Mouse (Mus musculus): ENCODE data around the gene Pdcl2. TPM values are rescaled to one million over a fixed set of nuclear protein-coding genes. Genes with fewer than 3 reads are reported as not detected.

Pdcl2 gene
- polyA plus RNA-seq, 1 experiment from 2014 or later, result not detected

DNA sequence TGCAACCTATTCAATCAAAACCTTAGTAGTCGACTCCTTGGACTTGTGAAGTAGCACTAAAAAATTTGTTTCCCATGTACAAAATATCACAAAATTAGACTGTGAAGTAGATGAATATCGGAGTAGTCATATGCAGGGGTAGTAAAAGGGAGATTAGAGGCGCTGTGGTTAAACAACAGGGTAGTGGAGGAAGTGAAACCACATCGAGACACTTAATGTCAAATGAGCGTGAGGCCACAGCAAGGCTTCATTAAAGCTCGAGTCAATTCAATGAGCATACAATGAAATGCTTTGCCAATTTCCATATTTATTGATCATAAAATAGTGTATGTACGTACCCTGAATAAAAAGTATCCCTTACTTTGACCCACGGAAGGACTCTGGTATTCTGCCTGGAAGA is 6.1 kb upstream of the Pdcl2 start:
- H3K4me2 ChIP-seq, result no peak overlapping the region
- H3K9me3 ChIP-seq (replicated peaks), result no peaks in the 10 kb centered on the region
- no peak overlapping the region for H3K9ac ChIP-seq
- no peaks in the 10 kb centered on the region for H3K27me3 ChIP-seq
- no peaks in the 10 kb centered on the region for H3K36me3 ChIP-seq (replicated peaks)
- no peak overlapping the region for H3K27ac ChIP-seq (replicated peaks)
- no peaks in the 10 kb centered on the region for H3K4me1 ChIP-seq (replicated peaks)
- 29% methylated on average over 8 of the region's 8 CpGs for WGBS (ENCODE audit: insufficient replicate concordance)
- ATAC-seq (ENCODE audit: insufficient read depth), result no peak
- H3K4me3 ChIP-seq (replicated peaks), result no peak overlapping the region

DNA sequence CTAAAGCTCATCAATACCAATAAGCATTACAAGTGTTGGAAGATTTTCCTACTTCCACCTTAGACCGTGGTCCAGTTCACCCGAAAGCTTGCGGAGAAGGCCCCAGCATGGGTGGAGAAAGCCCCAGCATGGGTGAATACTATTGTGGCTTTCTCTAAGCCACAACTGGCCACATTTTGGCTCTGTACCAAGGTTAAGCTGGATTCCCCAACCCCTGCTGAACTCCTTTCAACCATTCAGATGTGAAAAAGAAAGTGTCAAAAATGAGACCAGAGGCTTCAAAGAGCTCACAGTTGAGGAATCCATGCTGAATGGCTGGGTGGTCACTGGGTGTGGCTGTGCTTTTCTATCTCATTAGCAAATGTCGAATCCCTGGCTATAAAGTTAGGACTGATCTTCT is 2.9 kb upstream of the Pdcl2 start:
- H3K27ac ChIP-seq (replicated peaks), result no peak overlapping the region
- H3K36me3 ChIP-seq (replicated peaks), result no peaks in the 10 kb centered on the region
- WGBS (ENCODE audit: insufficient replicate concordance), result 68% methylated on average over 4 of the region's 4 CpGs
- H3K4me3 ChIP-seq (replicated peaks), result no peak overlapping the region
- no peak for ATAC-seq (ENCODE audit: insufficient read depth)
- H3K27me3 ChIP-seq, result no peaks in the 10 kb centered on the region
- no peak overlapping the region for H3K9ac ChIP-seq
- no peak overlapping the region for H3K4me2 ChIP-seq
- H3K4me1 ChIP-seq (replicated peaks), result no peaks in the 10 kb centered on the region
- H3K9me3 ChIP-seq (replicated peaks), result no peaks in the 10 kb centered on the region

GRCm38 (mm10) chr5:76327296-76327695 is 3.7 kb downstream of the Pdcl2 start:
- Histone ChIP-seq H3K36me3 (replicated peaks) (no peaks in the 10 kb centered on the region), H3K4me2 (no peak overlapping the region), H3K4me3 (replicated peaks) (no peak overlapping the region), H3K9ac (no peak overlapping the region), H3K27ac (replicated peaks) (no peak overlapping the region), H3K9me3 (replicated peaks) (no peaks in the 10 kb centered on the region), H3K27me3 (no peaks in the 10 kb centered on the region), H3K4me1 (replicated peaks) (no peaks in the 10 kb centered on the region)
- ATAC-seq (ENCODE audit: insufficient read depth), result no peak
- 53% methylated on average over 2 of the region's 2 CpGs for WGBS (ENCODE audit: insufficient replicate concordance)

- no peak overlapping the region for H3K27ac ChIP-seq (replicated peaks)
- no peaks in the 10 kb centered on the region for H3K27me3 ChIP-seq
- H3K4me3 ChIP-seq (replicated peaks), result no peak overlapping the region
- whole genome bisulfite sequencing (ENCODE audit: insufficient replicate concordance), result 70% methylated on average over 4 of the region's 4 CpGs
- no peak for ATAC-seq (ENCODE audit: insufficient read depth)
- no peak overlapping the region for H3K9ac ChIP-seq
- no peak overlapping the region for H3K4me2 ChIP-seq
- no peaks in the 10 kb centered on the region for H3K4me1 ChIP-seq (replicated peaks)
- H3K9me3 ChIP-seq (replicated peaks), result no peaks in the 10 kb centered on the region
- H3K36me3 ChIP-seq (replicated peaks), result no peaks in the 10 kb centered on the region
Measured at GRCm38 (mm10) chr5:76325113-76325512, 5.8 kb downstream of the Pdcl2 start.

DNA sequence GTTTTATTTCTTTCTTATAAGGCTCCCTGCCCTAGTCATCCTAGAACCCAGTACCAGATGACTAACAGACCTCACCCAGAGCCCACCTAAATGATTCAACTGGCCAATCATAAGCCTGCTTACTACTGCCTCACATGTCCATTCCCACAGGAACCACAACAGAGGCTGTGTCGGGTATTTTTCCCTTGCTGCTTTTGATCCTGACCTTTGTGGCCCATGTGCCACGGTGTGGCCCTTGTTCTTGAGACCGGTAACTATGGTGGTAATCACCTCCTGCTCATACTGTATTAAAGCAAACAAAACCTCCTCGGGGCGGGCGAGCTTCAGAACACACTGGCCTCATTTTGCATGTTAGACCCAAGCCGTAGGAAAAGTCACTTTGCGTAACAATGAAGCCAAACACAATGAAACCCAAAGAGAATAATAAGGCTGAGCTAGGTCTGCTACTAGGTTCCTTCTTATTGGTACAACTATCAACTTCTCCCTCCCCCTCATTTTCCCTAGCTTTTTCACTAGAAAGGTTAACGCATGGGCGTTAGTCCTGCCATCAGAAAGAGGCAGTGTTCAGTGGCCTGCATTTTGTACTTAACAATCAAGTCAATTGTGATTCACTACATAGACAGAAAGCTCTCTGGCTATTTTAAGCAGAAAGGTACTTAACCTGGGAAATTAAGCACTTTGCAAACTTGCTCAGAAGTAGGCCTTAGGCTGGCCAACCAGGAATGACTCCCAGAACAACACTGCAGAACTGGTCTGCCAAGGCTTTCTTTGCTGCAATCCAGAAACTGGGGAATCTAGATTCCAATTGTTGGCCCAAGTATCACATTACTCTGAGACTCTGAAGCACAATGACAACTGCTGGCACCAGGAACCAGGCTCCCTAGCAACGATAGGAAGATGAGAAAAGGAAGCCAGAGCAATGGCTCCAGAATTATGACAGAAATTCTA is 9.4 kb downstream of the Pdcl2 start:
- H3K36me3 ChIP-seq (replicated peaks), result no peaks in the 10 kb centered on the region
- no peak overlapping the region for H3K27ac ChIP-seq (replicated peaks)

GRCm38 (mm10) chr5:76308206-76308605 is 22.8 kb downstream of the Pdcl2 start:
- peaks cover 29% of the 10 kb centered on the region for H3K27me3 ChIP-seq
- H3K27ac ChIP-seq (replicated peaks), result no peak overlapping the region
- H3K4me1 ChIP-seq (replicated peaks), result peaks cover 15% of the 10 kb centered on the region
- ATAC-seq (ENCODE audit: insufficient read depth), result no peak
- no peak overlapping the region for H3K4me3 ChIP-seq (replicated peaks)
- no peak overlapping the region for H3K4me2 ChIP-seq
- no peaks in the 10 kb centered on the region for H3K36me3 ChIP-seq (replicated peaks)
- no peaks in the 10 kb centered on the region for H3K9me3 ChIP-seq (replicated peaks)
- WGBS (ENCODE audit: insufficient replicate concordance), result 49% methylated on average over 2 of the region's 2 CpGs
- no peak overlapping the region for H3K9ac ChIP-seq

More for the DNA sequence above, 9.4 kb downstream of the Pdcl2 start:
- Histone ChIP-seq H3K9me3 (replicated peaks) (no peaks in the 10 kb centered on the region), H3K4me3 (replicated peaks) (no peak overlapping the region), H3K9ac (no peak overlapping the region), H3K4me1 (replicated peaks) (no peaks in the 10 kb centered on the region), H3K4me2 (no peak overlapping the region), H3K27me3 (no peaks in the 10 kb centered on the region)
- no peak for ATAC-seq (ENCODE audit: insufficient read depth)
- WGBS (ENCODE audit: insufficient replicate concordance), result 61% methylated on average over 11 of the region's 11 CpGs

GRCm38 (mm10) chr5:76306261-76306660 is 24.7 kb downstream of the Pdcl2 start:
- Histone ChIP-seq H3K4me2 (no peak overlapping the region), H3K27me3 (peaks cover 28% of the 10 kb centered on the region), H3K4me3 (replicated peaks) (no peak overlapping the region), H3K4me1 (replicated peaks) (peaks cover 16% of the 10 kb centered on the region), H3K9ac (no peak overlapping the region), H3K9me3 (replicated peaks) (no peaks in the 10 kb centered on the region), H3K27ac (replicated peaks) (no peak overlapping the region), H3K36me3 (replicated peaks) (no peaks in the 10 kb centered on the region)
- no peak for ATAC-seq (ENCODE audit: insufficient read depth)
- 62% methylated on average over 3 of the region's 3 CpGs for WGBS (ENCODE audit: insufficient replicate concordance)

DNA sequence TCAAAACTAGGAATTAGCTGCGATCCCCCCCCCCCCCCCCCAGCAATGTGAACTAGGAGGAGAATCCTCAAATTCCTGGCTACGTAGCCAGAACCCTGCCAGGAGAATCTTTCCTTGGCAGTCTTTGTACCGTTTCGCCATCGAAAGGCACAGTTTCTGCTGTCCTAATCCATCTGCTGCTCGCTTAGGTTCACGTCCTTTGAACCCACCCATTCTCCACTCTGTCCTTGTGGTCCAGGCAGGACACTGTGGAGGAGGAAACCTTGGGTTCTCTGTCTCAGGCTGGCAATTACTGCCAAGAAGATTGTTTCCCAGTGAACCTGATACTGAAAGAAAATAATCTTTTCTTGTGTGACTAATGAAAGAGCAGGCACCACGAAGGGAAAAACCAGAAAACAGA is 25.3 kb downstream of the Pdcl2 start:
- Histone ChIP-seq H3K9ac (no peak overlapping the region), H3K36me3 (replicated peaks) (no peaks in the 10 kb centered on the region), H3K27me3 (peaks cover 27% of the 10 kb centered on the region), H3K9me3 (replicated peaks) (no peaks in the 10 kb centered on the region), H3K4me3 (replicated peaks) (peak overlapping the region; percentile 79), H3K4me2 (peak overlapping the region; percentile 88), H3K27ac (replicated peaks) (no peak overlapping the region), H3K4me1 (replicated peaks) (peaks cover 16% of the 10 kb centered on the region)
- no peak for ATAC-seq (ENCODE audit: insufficient read depth)
- WGBS (ENCODE audit: insufficient replicate concordance), result 6% methylated on average over 8 of the region's 8 CpGs

GRCm38 (mm10) chr5:76304452-76305341 is 26.3 kb downstream of the Pdcl2 start, which contains the start of gene Clock:
TSS of gene Clock (minus strand) at chr5:76304792.
- H3K27me3 ChIP-seq, result peaks cover 27% of the 10 kb centered on the region
- peak; percentile 73 for ATAC-seq (ENCODE audit: insufficient read depth)
- no peaks in the 10 kb centered on the region for H3K36me3 ChIP-seq (replicated peaks)
- H3K27ac ChIP-seq (replicated peaks), result peak within 1 kb of the TSS; percentile 83
- WGBS (ENCODE audit: insufficient replicate concordance), result under 1% methylated on average over 99 of the region's 104 CpGs
- H3K9me3 ChIP-seq (replicated peaks), result no peaks in the 10 kb centered on the region
- H3K4me3 ChIP-seq (replicated peaks), result peak within 1 kb of the TSS; percentile 79
- peak within 1 kb of the TSS; percentile 88 for H3K4me2 ChIP-seq
- peaks cover 16% of the 10 kb centered on the region for H3K4me1 ChIP-seq (replicated peaks)
- H3K9ac ChIP-seq, result peak within 1 kb of the TSS; percentile 69

DNA sequence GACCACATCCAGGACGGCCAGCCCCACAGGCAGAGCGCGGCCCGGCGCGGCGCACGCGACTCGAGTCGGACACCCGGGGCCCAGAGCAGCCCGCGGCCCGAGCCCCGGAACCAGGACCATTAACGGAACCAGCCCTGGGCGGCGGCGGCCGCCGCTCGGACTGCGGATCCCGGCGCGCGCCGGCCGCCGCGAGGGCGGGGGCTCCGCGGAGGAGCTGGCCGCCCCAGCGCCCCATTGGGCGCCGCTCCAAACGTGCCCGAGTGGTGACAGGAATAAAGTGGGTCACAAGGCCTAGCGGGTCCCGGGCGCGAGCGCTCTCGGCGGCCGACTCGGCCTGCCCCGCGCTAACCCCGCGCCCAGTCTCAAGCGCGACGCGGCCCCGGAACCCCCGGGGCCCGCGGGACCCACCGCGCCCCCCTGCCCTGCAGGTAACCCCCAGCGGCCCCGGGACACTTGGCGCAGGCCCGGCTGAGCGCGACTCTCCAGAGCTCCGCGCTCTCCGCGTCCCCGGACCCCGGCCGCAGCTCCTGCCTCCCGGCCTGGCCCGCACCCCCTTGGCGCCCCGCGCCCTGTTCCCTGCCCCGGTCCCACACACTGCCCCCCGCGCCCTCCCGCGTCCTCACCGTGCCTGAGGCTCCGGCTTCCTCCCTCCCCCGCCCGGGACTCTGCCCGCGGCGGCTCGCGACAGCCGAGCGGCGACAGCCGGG is 27.1 kb downstream of the Pdcl2 start:
- H3K27ac ChIP-seq (replicated peaks), result peak overlapping the region; percentile 83
- peak overlapping the region; percentile 88 for H3K4me2 ChIP-seq
- H3K9ac ChIP-seq, result peak overlapping the region; percentile 69
- H3K4me1 ChIP-seq (replicated peaks), result peaks cover 16% of the 10 kb centered on the region
- peak; percentile 77 for ATAC-seq (ENCODE audit: insufficient read depth)
- peaks cover 27% of the 10 kb centered on the region for H3K27me3 ChIP-seq
- H3K9me3 ChIP-seq (replicated peaks), result no peaks in the 10 kb centered on the region
- H3K4me3 ChIP-seq (replicated peaks), result peak overlapping the region; percentile 79
- WGBS (ENCODE audit: insufficient replicate concordance), result under 1% methylated on average over 100 of the region's 100 CpGs
- H3K36me3 ChIP-seq (replicated peaks), result no peaks in the 10 kb centered on the region
